Mouse (Mus musculus) forebrain, embryonic 10.5 days (tissue): Measurements from ENCODE around the gene Kat2b. TPM values are rescaled to one million over a fixed set of nuclear protein-coding genes. Genes with fewer than 3 reads are reported as not detected.
"Not testable (repeated sequence)": the region's sequence is repeated elsewhere in the genome, so short reads cannot be mapped to it uniquely, and the experiment has no call there.

ENCODE experiments used
- DNase-seq: peaks from one replicate; pipeline ENCODE4 v3.0.0-alpha.2; 2017; ENCODE audit warnings: low spot score; ENCODE audit errors: extremely low spot score
- H3K27ac ChIP-seq: fragments of 300-500 bp; sonication (generic); 2 replicates; pipeline ENCODE4 v1.5.1; 2016; ENCODE audit warnings: mild to moderate bottlenecking
- H3K27me3 ChIP-seq: fragments of 300-500 bp; sonication (generic); 2 replicates; pipeline ENCODE4 v1.6.1; 2016; ENCODE audit warnings: mild to moderate bottlenecking; ENCODE audit not compliant: poor library complexity, severe bottlenecking
- H3K36me3 ChIP-seq: fragments of 300-500 bp; sonication (generic); replicated peaks from 2 replicates; pipeline ENCODE4 v1.6.1; 2016; ENCODE audit warnings: mild to moderate bottlenecking, moderate library complexity
- H3K4me1 ChIP-seq: fragments of 300-500 bp; sonication (generic); 2 replicates; pipeline ENCODE4 v1.6.1; 2016
- H3K4me3 ChIP-seq: fragments of 300-500 bp; sonication (generic); 2 replicates; pipeline ENCODE4 v1.5.1; 2016; ENCODE audit warnings: mild to moderate bottlenecking, moderate library complexity
- H3K9me3 ChIP-seq: fragments of 300-500 bp; sonication (generic); 2 replicates; pipeline ENCODE4 v1.6.1; 2016; ENCODE audit warnings: mild to moderate bottlenecking, moderate library complexity
- WGBS: fragments of 180-500 bp; shearing (Covaris S2); methylation state at CpG from one replicate; pipeline ENCODE4 v1.1.7; 2016; 5-methylcytosine and 5-hydroxymethylcytosine counted together
- polyA plus RNA-seq: library from polyadenylated mRNA; unstranded; fragments of >200 nt; fragmentation: Nextera tagmentation; extraction: Ambion mirVana; gene quantifications from 2 replicates; pipeline ENCODE4 v1.2.1, GENCODE M21; 2016

Gene Kat2b
- polyA plus RNA-seq, 1 experiment from 2014 or later = 2.8 TPM

DNA sequence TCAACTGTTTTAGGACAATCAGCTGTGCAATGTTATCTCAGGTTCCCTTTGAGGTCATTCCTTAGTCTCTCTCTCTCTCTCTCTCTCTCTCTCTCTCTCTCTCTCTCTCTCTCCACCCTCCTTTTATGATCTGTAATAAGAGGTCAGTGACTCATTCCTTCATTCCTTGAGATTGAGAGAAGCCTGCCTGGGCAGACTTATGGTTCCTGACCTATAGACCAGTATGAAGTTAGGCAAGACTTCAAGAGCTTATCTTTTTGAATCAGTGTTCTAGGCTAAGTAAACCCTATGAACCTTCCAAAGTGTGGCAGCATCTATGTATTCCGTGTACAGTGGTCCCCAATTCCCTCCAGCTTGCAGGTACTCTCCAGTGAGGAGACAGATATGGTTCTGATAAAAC is 147.8 kb downstream of the Kat2b start:
- H3K36me3 ChIP-seq = no peaks in the 10 kb centered on the region
- no peaks in the 10 kb centered on the region for H3K4me1 ChIP-seq
- H3K27me3 ChIP-seq = no peaks in the 10 kb centered on the region
- WGBS = 80% methylated on average over 1 of the region's 1 CpGs
- no peak overlapping the region for H3K27ac ChIP-seq
- DNase-seq = no peak
- H3K4me3 ChIP-seq = no peak overlapping the region
- no peaks in the 10 kb centered on the region for H3K9me3 ChIP-seq

GRCm38 (mm10) chr17:53715161-53715560 is 148.5 kb downstream of the Kat2b start:
- DNase-seq, H3K4me3 ChIP-seq, H3K36me3 ChIP-seq, H3K27me3 ChIP-seq, H3K4me1 ChIP-seq, H3K9me3 ChIP-seq, H3K27ac ChIP-seq: not testable (repeated sequence)
- 61% methylated on average over 1 of the region's 1 CpGs for WGBS

- H3K9me3 ChIP-seq = no peaks in the 10 kb centered on the region
- no peak overlapping the region for H3K27ac ChIP-seq
- no peak overlapping the region for H3K4me3 ChIP-seq
- H3K4me1 ChIP-seq = no peaks in the 10 kb centered on the region
- DNase-seq = no peak
- WGBS = 82% methylated on average over 1 of the region's 1 CpGs
- H3K27me3 ChIP-seq = no peaks in the 10 kb centered on the region
- no peaks in the 10 kb centered on the region for H3K36me3 ChIP-seq
Measured at GRCm38 (mm10) chr17:53718474-53718873, 151.8 kb downstream of the Kat2b start.

DNA sequence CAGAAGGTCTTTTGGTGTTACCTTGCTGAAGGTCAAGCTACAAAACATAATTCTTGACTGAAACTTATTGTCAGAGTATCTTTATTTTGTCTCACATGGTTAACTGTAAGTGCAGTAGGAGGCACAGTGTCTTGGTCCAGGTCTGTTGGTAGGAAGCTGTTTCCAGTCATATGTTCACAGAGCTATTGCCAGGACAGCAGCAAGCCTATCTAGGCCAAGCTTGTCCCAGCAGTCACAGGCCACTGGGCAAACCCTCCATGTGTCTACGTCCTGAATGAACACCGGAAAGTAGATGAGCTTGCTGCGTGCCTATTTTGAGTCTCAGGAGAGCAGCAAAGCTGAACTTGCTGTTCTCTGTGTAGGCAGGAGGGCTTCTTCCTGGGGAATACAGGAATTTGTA is 152.3 kb downstream of the Kat2b start:
- H3K9me3 ChIP-seq, DNase-seq, H3K4me3 ChIP-seq, H3K27ac ChIP-seq, H3K27me3 ChIP-seq, H3K36me3 ChIP-seq, H3K4me1 ChIP-seq: not testable (repeated sequence)
- WGBS = 93% methylated on average over 3 of the region's 3 CpGs

Other genes with a start within 250 kb of the Kat2b start
- gene Efhb, start 103.5 kb upstream of the Kat2b start, polyA plus RNA-seq = 0.41 and 0.66 TPM in 2 replicates
- gene Rab5a, start 87.6 kb upstream of the Kat2b start, polyA plus RNA-seq = 55.3 and 56.5 TPM in 2 replicates
- 0.25 and 0.26 TPM in 2 replicates for gene Pp2d1, start 27.4 kb upstream of the Kat2b start, polyA plus RNA-seq
- gene Sgo1, start 122.5 kb downstream of the Kat2b start, polyA plus RNA-seq = 47.3 and 54.9 TPM in 2 replicates